Mouse (Mus musculus) urinary bladder, adult 18-20 months (tissue): ENCODE results near the gene Bmp2k.

Experiments
- DNase-seq, 2 experiments: peaks; one replicate each; pipeline ENCODE4 v3.0.0; 2022; ENCODE audit warnings: low spot score in 2 of 2, mixed read lengths in 2 of 2

Gene Bmp2k

DNA sequence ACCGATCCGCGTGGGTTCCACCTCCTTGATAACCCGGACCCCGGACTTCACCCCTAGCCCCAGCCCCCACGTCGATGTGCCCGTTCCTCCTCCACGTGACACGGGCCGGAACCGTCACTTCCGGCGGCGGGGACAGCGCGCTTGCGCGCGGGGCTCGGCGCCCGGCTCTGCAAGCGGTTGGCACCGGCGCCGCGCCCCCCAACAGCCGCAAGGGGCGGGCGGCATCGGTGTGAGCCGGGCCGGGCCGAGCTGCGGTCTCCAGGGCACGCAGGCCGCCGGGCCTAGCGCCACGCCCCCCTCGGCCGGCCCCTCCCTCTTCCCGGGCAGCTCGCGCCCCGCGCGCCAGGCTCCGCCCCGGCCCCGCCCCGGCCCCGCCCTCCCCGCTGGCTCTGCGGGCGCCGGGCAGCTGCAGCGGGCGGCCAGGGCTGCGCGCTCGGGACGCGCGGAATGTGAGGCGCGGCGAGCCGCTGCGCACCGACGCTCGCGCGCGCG, at the start of gene Bmp2k:
Gene Bmp2k, plus strand, starts transcription at position 380 of the 492 bp plus-strand sequence.
- peak; percentile 83 to 84 for DNase-seq

GRCm38 (mm10) chr5:96948856-96949527, 48.5 kb upstream of the Bmp2k start:
- no peak for DNase-seq

DNA sequence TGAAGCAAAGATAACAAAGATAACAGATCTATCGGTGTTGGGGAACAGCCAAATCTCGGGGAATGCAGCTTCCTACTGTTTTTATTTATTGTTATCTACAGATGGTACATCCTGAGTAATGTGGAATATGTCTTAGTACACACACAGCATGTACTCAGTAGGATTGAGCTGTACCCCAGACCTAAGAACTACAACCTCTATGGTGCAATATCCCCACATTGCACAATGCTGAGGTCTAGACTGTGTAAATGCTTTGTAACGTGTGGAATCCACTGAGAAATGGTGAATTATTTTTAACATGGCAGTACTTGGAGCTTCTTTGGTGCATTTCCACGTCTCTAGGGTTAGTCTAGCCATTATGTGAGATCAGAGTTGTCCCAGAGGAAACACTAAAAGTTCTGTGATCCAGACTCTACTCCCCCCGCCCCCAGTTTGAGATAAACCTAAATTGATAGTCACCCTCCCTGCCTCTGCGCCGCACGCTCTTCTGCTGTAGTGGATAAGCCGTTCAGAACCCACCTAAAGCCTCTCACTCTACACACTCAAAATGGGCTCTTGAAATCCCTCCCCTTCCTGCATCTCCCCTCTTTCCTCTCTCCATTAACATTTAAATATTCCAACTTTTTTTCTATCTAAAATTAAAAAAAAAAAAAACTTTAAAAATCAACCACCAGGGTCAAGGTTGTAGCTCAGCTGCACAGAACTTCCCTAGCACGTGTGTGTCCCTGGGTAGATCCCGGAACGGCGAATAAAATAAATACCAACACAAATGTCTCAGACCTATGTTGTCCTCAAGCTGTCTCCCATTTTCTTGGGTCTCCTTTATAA, 47.4 kb upstream of the Bmp2k start:
- no peak for DNase-seq

- DNase-seq, result no peak
These were observed 46.6 kb upstream of the Bmp2k start for GRCm38 (mm10) chr5:96950667-96951492.

GRCm38 (mm10) chr5:96951493-96952105, 45.9 kb upstream of the Bmp2k start:
- no peak for DNase-seq

GRCm38 (mm10) chr5:96954040-96954439, 43.4 kb upstream of the Bmp2k start:
- no peak for DNase-seq

DNA sequence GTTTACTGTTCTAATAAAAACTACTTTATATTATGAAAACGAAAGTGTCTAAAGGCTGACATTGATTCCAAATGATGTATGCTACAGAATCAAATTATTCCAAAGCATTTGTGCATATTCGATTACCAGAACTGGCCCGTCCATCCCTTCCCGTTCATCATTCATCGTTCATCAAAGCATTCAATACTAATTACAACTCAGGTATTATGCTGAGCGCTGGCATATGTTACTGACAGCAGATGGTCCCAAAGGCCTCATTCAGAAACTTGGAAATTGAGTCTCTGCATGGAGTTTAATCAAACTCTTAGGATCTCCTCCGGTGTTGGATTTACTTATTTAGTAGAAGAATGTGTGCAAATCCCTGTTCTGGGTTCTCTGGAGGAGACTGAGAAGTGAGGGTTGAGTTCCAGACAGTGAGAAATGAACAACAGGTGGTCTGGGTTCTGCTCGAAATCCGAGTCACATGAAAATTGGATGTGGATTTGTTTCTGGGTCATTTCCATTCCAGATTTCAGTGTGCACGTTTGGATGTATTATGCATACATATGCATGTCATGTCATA, 42.9 kb upstream of the Bmp2k start:
- DNase-seq, result no peak

DNA sequence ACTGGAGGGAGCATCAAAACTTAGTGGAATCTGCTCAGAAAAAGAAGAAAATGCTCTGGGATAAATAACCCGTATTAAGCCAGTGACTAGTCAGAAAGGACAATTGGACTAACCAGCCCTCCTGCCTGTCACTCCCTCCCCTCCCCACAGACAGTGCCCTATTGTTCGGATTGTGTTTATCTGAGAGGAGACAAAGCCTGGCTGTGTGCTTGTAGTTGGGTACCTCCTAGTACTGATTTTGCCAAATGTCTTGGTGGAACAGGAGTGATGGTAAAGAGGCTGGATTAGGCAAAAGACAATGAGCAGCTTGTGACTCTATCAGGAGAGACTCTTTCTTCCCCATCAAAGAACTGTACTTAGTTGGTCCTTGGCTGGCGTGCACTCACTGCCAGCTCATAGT, 40.6 kb upstream of the Bmp2k start:
- no peak for DNase-seq

DNA sequence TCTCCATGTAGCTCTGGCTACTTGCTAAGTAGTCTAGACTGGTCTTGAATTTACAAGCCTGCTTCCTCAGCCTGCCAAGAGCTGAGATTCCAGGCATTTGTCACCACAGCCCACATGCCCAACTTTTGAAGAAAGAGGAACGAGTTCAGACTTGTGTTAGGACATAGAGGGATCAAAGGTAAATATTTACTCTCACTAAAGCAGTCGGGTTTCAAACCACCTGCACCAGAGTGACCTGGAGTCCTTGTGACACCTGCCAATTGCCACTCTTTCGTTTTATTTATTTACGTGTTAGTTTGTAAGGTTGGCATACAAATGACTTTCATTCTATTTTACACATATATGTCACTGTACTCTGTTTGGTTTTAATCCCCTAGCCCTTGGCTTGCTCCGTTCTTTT, 36.4 kb upstream of the Bmp2k start:
- DNase-seq, result no peak

DNA sequence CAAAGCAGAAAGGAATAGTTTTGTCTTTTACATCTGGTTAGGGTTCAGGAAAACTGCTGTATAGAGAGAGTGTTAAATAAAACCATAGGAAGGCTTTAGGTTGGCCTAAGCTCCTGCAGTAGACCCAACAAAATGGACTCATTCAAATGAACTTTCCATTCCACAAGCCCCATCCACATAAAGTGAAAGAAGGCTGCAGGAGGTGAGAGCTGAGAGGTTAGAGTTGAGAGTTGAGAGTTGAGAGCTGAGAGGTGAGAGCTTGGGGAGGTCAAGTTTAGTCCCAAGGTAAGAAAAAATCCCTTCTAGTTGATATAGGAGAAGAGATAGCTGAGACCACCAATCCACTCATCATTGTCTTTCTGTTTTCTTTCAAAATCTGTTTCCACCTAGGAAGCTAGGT, 35.6 kb upstream of the Bmp2k start:
- no peak for DNase-seq

DNA sequence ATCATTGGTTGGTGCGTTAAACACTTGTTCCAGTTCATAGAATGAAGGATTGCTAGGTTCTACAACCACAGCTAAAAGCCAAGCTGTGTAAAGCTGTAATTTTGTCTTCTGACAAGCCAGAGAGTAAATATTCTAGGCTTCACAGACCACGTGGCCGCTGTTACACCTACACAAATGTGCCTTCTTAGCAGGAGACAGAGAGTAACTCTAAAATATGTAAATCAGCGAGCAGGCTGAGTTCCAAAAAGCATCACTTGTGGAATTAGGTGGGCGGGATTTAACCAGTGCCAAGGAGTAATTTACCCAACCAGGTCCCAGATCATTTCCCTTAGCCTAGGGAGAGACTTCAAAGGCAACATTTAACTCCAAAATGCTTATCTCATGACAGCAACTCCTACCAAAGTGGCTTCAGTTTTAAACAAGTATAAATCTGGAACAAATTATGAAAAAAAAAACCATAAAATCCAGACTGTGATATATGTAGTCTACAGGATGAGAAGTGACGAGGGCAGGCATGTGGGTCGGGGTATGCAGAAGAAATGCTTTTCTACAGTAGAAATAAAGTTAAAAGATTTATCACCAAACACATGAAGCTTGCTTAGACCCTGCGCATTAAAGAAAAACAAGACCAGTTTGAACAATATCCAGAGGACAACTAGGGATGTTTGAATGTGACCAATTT, 35.1 kb upstream of the Bmp2k start:
- no peak for DNase-seq

DNA sequence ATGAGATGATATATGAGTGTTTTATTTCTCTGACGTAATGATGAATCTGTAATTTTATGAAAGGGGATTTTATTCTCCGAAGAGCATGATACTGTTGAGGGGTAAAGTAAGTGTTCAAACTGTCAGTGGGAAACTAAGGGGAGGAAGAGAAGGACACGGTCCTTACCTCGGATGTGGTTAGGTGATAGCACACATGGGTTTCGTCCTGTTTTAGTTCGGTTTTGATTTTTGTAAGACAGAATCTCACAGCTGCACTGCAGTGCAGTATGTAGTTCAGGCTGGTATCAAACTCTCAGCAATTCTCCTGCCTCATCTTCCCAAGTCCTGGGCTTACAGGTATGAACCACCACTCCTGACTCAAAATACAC, 34.6 kb upstream of the Bmp2k start:
- no peak for DNase-seq

- no peak for DNase-seq
These were observed 33.1 kb upstream of the Bmp2k start for GRCm38 (mm10) chr5:96964062-96965028.

DNA sequence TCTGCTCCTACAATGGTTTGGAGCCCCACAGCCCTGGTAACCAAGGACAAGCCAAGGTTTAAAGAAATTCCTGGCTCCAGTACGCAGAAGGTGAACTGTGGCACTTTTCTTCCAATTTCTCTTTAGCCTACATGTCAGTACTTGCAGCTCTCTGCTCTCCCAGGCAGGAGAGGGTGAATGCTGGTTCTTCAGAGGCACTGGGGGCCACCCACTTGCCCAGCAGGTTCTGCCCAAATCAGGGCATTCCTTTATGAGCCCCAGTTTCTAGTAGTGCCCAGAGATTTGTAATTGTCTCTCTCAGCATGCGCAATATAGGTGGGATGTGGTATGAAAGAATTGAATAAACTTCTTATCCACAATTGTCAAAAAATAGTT, 32.5 kb upstream of the Bmp2k start:
- DNase-seq, result peak; percentile 11 to 16

DNA sequence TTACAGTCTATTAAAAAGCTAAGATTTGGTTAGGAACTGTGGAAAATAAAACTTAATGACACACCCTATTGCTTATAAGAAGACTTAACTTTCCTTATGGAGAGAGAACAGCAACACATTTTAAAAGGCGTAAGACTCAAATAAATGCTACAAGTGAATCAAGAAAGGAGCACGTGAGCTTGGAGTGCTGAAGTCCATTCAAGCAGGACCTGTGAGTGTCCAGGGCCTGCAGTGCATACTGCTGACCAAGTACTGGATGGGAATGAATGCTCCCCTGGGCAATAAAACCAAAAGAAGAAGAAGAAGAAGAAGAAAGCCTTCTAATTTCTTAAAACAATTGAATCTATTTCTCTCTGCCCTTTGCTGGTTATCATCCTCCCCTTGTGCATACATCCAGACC, 32.0 kb upstream of the Bmp2k start:
- DNase-seq, result no peak

DNA sequence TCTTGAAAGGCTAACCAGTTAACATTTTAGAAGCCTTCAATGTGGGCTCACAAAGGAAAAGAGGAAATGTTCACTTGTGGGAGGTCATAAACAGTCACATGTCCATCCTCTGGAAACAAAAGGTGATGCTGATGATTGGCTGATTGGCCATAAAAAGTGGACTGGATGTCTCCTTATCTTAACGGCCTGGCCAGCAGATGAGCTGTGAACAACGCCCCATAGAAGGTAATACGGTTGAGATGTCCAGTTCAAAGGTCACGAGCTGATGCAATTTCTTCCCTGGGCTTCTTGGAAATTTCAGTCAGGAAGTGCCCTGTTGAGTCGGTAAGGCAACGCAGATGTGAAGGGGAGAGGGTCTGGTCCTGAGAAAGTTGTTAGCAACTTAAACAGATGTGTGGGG, 28.9 kb upstream of the Bmp2k start:
- no peak for DNase-seq

GRCm38 (mm10) chr5:96969032-96969431, 28.5 kb upstream of the Bmp2k start:
- no peak for DNase-seq

DNA sequence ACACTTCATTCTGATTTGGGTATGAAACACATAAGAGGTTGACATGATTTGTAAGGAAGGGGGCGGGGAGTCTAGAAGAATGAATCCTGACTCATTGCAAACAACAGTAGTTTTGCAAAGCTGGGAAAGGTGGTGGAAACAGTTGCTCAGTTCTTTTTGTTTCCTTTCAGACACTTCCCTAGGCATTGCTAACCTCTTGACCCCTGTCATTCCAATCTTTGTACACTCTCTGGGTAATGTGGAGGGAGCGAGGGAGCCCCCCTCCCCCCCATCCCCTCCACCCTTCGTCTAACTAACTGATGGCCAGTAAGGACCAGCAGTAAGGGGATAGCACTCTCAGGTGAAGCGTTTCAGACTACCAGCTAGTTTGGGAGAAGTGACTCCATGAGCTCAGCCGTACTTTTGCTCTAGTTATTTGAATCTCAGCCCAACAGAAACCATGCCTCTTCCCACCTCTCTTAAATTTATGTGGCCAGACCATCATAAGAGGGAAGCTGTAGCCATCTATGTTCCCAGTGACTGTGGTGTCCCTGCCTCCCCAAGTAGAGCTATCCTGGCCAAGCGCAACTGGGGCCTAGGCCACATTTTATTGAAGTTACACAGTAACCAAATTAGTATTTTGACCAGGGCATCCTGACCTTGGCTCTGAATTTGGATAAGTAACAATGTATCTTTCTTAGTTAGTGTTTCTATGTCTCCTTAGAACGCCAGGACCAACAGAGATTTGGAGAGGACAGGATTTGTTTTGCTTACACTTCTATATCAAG, 27.6 kb upstream of the Bmp2k start:
- no peak for DNase-seq

DNA sequence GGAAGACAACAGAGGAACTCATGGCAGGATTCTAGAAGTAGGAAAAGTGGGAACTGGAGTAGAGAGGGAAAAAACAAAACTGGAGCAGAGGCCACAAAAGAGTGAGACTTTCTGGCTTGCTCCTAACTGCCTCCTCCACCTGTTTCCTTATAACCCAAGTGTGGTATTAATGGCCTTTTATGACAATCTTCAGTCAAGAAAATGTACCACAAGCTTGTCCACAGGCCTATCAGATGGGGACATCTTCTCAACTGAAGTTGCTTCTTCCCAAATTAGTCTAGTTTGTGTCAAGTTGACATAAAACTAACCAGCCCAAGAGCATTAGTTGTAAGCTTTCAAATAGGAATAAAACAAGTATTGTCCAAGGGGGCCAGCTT, 27.0 kb upstream of the Bmp2k start:
- DNase-seq, result no peak
